Comparison of ENCODE assay signal across 8 mouse cellular contexts in genomic region chr6:108417508-108417907, GRCm38 (mm10).
DNase-seq lines count a peak whose midpoint lies in the region; ATAC-seq lines count a peak whose summit lies in the region.

No protein-coding gene starts in this region.

- H3K36me3 ChIP-seq in intestine, embryonic 16.5 days (ENCODE audit: control insufficient read depth, insufficient read depth, low read length): no peaks in the 10 kb centered on the region
- H3K36me3 ChIP-seq in limb, embryonic 10.5 days: peaks cover 28% of the 10 kb centered on the region
- H3K36me3 ChIP-seq in midbrain, embryonic 16.5 days (ENCODE audit: control insufficient read depth, insufficient read depth, low read length): no peaks in the 10 kb centered on the region

- no peak overlapping the region for H3K9ac ChIP-seq in intestine, embryonic 16.5 days (ENCODE audit: low read depth, low read length)
- no peak overlapping the region for H3K9ac ChIP-seq in midbrain, embryonic 16.5 days (ENCODE audit: low read depth, low read length)

- no peak overlapping the region for H3K4me3 ChIP-seq in intestine, embryonic 16.5 days (ENCODE audit: low read length)
- H3K4me3 ChIP-seq in limb, embryonic 10.5 days: no peak overlapping the region
- no peak overlapping the region for H3K4me3 ChIP-seq in midbrain, embryonic 16.5 days (ENCODE audit: low read depth, low read length)

- no peaks in the 10 kb centered on the region for H3K27me3 ChIP-seq in intestine, embryonic 16.5 days (replicated peaks; ENCODE audit: control insufficient read depth, insufficient read depth, low read length)
- no peaks in the 10 kb centered on the region for H3K27me3 ChIP-seq in limb, embryonic 10.5 days (ENCODE audit: low read depth, poor library complexity, severe bottlenecking)
- no peaks in the 10 kb centered on the region for H3K27me3 ChIP-seq in midbrain, embryonic 16.5 days (ENCODE audit: control insufficient read depth, insufficient read depth, low read depth, low read length)

- H3K4me1 ChIP-seq in intestine, embryonic 16.5 days (ENCODE audit: control insufficient read depth, insufficient read depth, low read length): no peaks in the 10 kb centered on the region
- no peaks in the 10 kb centered on the region for H3K4me1 ChIP-seq in limb, embryonic 10.5 days
- H3K4me1 ChIP-seq in midbrain, embryonic 16.5 days (ENCODE audit: control insufficient read depth, insufficient read depth, low read length): no peaks in the 10 kb centered on the region

- WGBS in intestine, embryonic 16.5 days: 33% methylated on average over 8 of the region's 8 CpGs
- 75% methylated on average over 8 of the region's 8 CpGs for WGBS in limb, embryonic 10.5 days
- 29% methylated on average over 8 of the region's 8 CpGs for WGBS in midbrain, embryonic 16.5 days

- H3K9me3 ChIP-seq in intestine, embryonic 16.5 days (ENCODE audit: control insufficient read depth, low read length): no peaks in the 10 kb centered on the region
- H3K9me3 ChIP-seq in limb, embryonic 10.5 days (replicated peaks): no peaks in the 10 kb centered on the region
- H3K9me3 ChIP-seq in midbrain, embryonic 16.5 days (replicated peaks; ENCODE audit: control insufficient read depth, low read length, poor library complexity, severe bottlenecking): no peaks in the 10 kb centered on the region

- peak; percentile 85 for ATAC-seq in intestine, embryonic 16.5 days
- ATAC-seq in midbrain, embryonic 16.5 days: peak; percentile 96

- DNase-seq in ovary, postnatal 10 days (ENCODE audit: low spot score): peak; percentile 21
- DNase-seq in ovary, adult 18-20 months (ENCODE audit: low spot score): no peak
- DNase-seq in cerebellum, adult 9-10 months: peak; percentile 79
- peak; percentile 54 for DNase-seq in forelimb bud, embryonic 11.5 days (ENCODE audit: low read depth, low spot score)
- DNase-seq in limb, embryonic 10.5 days (ENCODE audit: low spot score): peak; percentile 58
- DNase-seq in spleen, postnatal 36 days (ENCODE audit: low spot score in 2 of 2): peak; percentile 18 to 26

- no peak overlapping the region for H3K4me2 ChIP-seq in intestine, embryonic 16.5 days (ENCODE audit: low read depth, low read length)
- H3K4me2 ChIP-seq in midbrain, embryonic 16.5 days (ENCODE audit: low read length): no peak overlapping the region

- H3K27ac ChIP-seq in intestine, embryonic 16.5 days (ENCODE audit: low read length): no peak overlapping the region
- no peak overlapping the region for H3K27ac ChIP-seq in limb, embryonic 10.5 days
- H3K27ac ChIP-seq in midbrain, embryonic 16.5 days (ENCODE audit: low read length): no peak overlapping the region
